Mouse (Mus musculus) skeletal muscle tissue, adult 2 months (tissue): ENCODE data around the gene Ipo7.

ENCODE experiments used
- DNase-seq: peaks from one replicate; pipeline ENCODE4 v3.0.0-alpha.2; 2012; ENCODE audit warnings: low read depth, low spot score

Gene Ipo7

GRCm38 (mm10) chr7:110100854-110101253 lies 82.8 kb downstream of the Ipo7 start:
- no peak for DNase-seq

- DNase-seq = no peak
These were observed 83.2 kb downstream of the Ipo7 start for GRCm38 (mm10) chr7:110101266-110101665.

GRCm38 (mm10) chr7:110105041-110105440 lies 87.0 kb downstream of the Ipo7 start:
- DNase-seq = no peak
